Mouse (Mus musculus) gastrocnemius, adult 2 months (tissue): ENCODE measurements around the gene Gm9970. TPM values are rescaled to one million over a fixed set of nuclear protein-coding genes. Genes with fewer than 3 reads are reported as not detected.

ENCODE experiments used
- DNase-seq: peaks from one replicate; pipeline ENCODE4 v3.0.0; 2022
- H3K27ac ChIP-seq: fragments of 200-600 bp; 2 replicates; pipeline ENCODE4 v1.8.1; 2022; ENCODE audit warnings: mild to moderate bottlenecking
- H3K4me3 ChIP-seq: fragments of 200-600 bp; 2 replicates; pipeline ENCODE4 v1.8.1; 2022; ENCODE audit warnings: mild to moderate bottlenecking, moderate library complexity
- CTCF ChIP-seq: fragments of 200-600 bp; IDR thresholded peaks from 2 replicates; pipeline ENCODE4 v1.8.1; 2022; ENCODE audit warnings: antibody characterized with exemption, mild to moderate bottlenecking, moderate library complexity
- intact Hi-C: fragments of 180-260 bp; cut with DNase I; formaldehyde crosslinking; loops from one replicate; pipeline ENCODE4 v1.15.1; 2025
- long read RNA-seq, 2 experiments: library from polyadenylated mRNA; stranded (forward); transcript quantifications; one replicate each; pipeline ENCODE4 v2.0.0; 2021
- total RNA-seq, 2 experiments: library from RNA; stranded (reverse); gene quantifications; 2 replicates each; pipeline ENCODE4 v1.2.3; 2021

Gm9970 gene
- total RNA-seq = not detected
- long read RNA-seq, experiment 1 = 0 reads
- long read RNA-seq, experiment 2 = 0 reads

DNA sequence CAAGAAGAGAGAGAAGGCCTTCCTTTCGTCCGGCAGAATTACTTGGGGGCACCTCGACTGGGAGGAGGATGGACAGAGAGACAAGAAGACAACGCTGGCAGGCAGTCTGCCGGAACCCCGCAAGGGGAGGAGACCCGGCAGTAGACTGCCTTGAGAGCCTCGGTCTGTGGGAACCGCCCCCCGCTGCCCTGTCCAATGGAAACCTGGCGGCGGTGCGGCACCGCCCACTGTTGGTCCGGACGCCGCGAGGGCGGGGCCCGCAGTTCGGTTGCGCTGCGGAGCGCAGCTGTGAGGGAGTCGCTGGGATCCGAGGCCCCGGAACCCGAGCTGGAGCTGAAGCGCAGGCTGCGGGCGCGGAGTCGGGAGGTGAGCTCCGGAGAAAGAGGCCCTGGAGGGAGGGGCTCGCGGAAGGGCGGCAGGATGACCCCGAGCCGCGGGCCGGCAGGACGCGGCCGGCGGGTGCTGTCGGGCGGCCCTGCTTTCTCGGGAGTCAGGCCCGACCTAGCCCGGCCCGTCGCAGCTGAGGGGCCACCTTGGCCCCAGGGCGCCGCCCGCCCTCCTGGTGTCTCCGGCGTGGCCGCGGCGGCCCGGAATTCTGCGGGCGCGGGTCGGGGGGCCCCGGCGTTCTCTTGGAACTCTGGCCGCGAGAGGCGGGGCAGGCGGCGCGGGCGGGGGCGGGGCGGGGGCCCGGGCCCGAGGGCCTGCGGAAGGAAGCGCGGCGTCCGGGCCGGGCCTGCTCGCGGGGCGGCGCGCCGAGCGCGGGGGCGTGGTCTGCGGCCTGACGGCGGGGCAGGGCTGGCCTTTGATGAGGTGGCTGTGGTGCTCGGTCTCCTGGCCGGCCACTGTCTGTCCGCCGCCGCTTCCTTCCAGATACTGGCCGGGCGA, at the start of gene Gm9970, which contains the start of gene Nrbp1:
Gene Gm9970, minus strand, starts transcription at position 596 of the 885 bp plus-strand sequence.
Gene Nrbp1, plus strand, starts transcription at position 228 of the 885 bp plus-strand sequence.
- TF ChIP-seq CTCF = no peak
- intact Hi-C loops = loop anchor here (2.0 kb wide), 2 partner anchors 20 to 50 kb away; partner anchors contain the start of genes Ift172 and Ppm1g

DNA sequence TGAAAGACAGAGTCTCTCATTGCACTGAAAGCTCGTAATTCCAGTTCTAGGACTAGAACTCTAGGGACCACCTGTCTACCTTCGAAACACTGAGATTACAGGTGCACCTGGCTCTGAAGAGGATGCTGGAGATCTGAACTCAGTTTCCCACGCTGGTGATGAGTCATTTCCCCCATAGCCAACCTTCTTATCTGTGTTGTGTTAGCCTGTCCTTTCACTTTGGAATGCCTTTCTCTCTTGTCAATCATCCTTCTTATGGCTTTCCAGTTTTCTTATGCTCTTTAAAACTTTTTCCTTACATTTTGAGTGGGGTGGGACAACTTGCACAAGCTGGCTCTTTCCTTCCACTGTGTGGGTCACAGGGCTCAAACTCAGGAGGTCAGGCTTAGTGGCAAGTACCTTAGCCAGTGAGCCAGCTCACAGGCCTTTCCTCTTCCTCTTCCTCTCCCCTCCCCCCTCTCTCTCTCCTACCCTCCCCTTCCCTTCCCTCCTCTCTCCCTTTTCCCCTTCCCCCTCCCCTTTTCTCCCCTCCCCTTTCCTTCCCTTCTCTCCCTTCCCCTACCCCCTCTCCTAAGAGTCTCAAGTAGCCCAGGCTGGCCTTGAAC, 48.7 kb upstream of the Gm9970 start:
- intact Hi-C loops = loop anchor here (2.0 to 10.0 kb wide), 2 partner anchors 49 to 245 kb away; partner anchors contain the start of genes Atraid, Gm9970, Nrbp1 and Slc5a6
- Histone ChIP-seq H3K27ac (no peak overlapping the region), H3K4me3 (no peak overlapping the region)
- no peak for DNase-seq
- no peak for TF ChIP-seq CTCF

More for the DNA sequence above, at the start of gene Gm9970, which contains the start of gene Nrbp1:
- Histone ChIP-seq H3K4me3 (peak within 1 kb of the TSS; percentile 99), H3K27ac (peak within 1 kb of the TSS; percentile 99)
- DNase-seq = peak; percentile 99

DNA sequence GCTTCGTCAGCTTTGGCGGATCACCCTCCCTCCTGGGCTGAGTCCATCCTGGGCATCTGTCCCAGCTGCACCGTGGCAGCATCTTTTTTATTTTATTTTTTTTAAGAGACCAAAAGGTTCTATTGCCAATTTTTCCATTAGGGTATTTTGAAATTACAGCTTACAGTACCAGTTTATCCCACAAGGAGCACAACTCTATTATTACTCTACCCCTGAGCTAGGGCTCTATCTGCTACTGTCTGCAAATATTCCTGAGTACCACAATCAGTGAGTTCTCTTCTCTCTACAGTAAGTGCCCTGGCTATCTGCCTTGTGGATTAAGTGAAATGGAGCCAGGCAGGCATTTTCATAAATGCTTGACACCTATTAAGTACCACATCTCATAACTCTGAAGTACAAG, 47.6 kb upstream of the Gm9970 start:
- no peak for DNase-seq
- TF ChIP-seq CTCF = no peak
- H3K27ac ChIP-seq = peak overlapping the region; percentile 63
- no peak overlapping the region for H3K4me3 ChIP-seq
- intact Hi-C loops = no loop called here

DNA sequence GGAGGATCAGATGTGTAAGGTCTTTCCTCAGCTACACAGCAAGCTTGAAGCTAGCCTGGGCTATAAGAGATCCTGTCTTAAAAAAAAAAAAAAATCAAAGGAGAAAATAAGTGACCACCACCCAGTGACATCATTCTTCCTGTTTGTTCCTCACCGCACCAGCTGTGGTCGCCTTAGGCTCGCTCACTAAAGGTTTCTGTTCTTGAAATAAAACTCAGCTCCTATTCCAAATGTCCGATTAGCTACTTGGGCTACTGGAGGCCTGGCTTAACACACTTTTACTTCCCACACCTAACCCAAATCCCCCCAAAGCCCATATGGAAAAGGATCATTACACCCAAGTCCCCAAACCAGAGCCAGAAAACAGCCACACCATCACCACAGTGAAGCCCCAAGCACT, 47.2 kb upstream of the Gm9970 start:
- Histone ChIP-seq H3K27ac (peak overlapping the region; percentile 63), H3K4me3 (no peak overlapping the region)
- DNase-seq = no peak
- TF ChIP-seq CTCF = no peak
- intact Hi-C loops = no loop called here

DNA sequence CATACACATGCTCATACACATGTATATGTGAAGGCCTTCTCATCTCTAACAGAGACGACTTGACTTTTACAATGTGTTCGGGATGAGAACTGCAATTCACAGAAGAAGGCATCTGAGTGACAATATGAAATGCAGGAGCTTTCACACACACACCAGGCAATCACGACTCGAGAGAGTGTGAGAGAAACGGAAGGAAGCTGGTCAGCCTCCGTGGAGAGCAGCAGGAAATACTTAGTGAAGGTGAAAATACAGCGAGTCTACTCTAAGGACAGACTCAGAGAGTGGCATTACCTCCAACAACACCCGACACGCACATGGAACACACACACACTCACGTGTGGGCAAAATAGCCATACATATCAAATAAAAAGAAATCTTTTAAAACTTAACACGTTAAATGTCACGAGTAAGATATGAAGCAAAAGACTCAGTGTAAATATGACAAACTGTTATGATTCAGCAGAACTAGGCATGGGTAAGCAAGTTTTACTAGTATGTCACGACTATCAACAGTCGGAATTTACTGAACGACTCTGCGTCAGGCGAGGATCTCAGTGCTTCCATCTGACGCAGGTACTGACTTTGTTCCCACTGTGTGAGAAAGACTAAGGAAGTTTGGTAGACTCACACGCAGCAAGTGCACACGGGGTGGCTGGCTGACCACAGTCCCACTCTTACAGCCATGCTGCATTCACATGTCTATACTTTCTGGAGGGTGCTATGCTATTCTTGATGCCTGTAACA, 38.4 kb upstream of the Gm9970 start:
- H3K4me3 ChIP-seq = no peak overlapping the region
- no peak overlapping the region for H3K27ac ChIP-seq
- intact Hi-C loops = no loop called here
- DNase-seq = no peak
- no peak for TF ChIP-seq CTCF

DNA sequence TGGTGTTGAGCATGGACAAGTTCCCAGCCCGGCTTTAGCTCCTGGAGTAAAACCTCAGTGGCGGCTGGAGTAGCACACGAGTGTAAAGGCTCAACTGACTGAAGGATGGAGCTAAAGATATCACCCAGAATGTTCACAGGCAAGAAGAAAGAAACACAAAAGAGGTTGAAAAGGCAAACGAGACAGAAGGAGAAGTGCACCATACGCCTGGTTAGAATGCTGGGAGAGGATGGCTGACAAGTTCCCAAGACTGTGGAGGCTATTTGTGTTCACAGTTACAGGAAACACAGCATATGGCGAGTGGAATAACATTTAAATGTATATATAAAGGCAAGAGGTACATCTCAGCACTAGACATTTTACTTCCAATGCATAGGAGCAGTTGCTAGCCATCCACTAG, 32.0 kb upstream of the Gm9970 start:
- no peak for TF ChIP-seq CTCF
- Histone ChIP-seq H3K4me3 (no peak overlapping the region), H3K27ac (no peak overlapping the region)
- no peak for DNase-seq
- intact Hi-C loops = no loop called here

DNA sequence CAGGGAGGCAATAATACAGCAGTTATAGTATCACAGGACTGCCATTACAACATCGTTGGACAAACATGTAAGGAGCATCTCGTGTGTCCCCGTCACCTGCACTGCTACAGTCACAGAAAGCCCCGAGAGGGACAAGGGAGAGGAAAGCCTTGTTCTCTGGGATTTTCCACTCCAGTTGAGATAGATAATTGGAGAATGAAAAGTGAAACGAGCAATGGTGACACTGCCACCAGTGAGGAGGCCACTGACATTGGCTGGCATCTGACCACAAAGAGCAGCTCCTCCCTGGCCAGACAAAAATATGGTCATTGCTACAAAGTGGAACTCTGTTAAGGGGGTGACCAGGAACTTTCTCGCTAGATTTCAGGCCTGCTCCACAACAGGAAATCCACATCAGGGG, 26.7 kb upstream of the Gm9970 start:
- intact Hi-C loops = no loop called here
- DNase-seq = no peak

DNA sequence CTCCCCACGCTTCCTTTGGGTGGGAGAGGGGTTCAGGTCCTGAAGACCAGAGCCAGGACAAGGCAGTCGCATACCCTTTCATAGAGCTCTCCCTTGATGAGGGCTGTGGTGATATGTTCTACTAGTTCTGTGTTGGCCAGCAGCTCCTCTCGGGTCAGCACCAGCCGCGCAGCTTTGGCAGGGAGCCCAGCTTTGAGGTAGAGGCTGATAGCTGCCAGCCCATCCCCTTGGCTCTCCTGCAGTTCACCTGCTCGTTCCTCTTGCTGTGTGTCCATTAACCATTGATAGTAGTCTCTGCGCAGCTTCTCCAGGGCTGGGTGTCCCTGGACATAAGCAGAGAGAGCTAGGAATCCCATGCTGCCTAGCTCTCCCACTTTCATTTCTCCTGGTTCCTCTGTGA, 25.1 kb upstream of the Gm9970 start:
- Histone ChIP-seq H3K4me3 (no peak overlapping the region), H3K27ac (no peak overlapping the region)
- intact Hi-C loops = no loop called here
- TF ChIP-seq CTCF = no peak
- peak; percentile 62 for DNase-seq

More for the DNA sequence above, 26.7 kb upstream of the Gm9970 start:
- no peak for TF ChIP-seq CTCF
- Histone ChIP-seq H3K27ac (no peak overlapping the region), H3K4me3 (no peak overlapping the region)

DNA sequence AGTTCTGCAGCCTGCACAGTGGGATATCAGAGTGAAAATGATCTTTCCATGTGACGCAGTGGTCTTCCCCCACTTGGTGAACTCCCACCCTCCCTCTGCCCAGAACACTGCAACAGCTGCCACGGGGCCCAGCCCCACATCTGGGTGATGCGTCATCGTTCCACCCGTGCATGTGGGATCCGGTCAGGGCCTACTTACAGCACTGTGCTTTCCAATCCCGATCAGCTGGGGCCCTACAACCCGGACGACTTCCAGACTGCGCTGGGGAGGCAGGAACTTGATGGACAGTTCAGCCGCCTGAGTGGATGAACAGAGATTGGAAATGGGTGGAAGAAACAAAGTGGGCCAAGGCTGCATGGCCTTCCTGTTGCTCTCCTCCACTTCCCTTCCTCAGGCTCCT, 16.6 kb upstream of the Gm9970 start:
- intact Hi-C loops = no loop called here

DNA sequence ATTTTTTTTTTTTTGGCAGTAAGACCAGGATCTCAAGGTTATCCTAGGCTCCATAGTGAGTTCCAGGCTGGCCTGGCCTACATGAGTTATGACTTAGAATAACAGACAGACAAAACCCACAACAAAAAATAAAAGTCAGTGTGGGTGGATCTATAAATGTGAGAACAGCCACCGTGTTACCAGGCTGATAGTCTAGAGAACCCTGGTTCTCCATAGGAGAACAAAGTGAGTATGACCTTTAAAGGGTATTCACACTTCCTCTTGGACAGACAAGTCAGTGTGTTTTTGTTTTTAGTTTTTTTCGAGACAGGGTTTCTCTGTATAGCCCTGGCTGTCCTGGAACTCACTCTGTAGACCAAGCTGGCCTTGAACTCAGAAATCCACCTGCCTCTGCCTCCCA, 14.9 kb upstream of the Gm9970 start:
- DNase-seq = no peak
- intact Hi-C loops = no loop called here
- no peak for TF ChIP-seq CTCF
- H3K27ac ChIP-seq = no peak overlapping the region
- H3K4me3 ChIP-seq = no peak overlapping the region

More for the DNA sequence above, 16.6 kb upstream of the Gm9970 start:
- TF ChIP-seq CTCF = no peak
- DNase-seq = peak; percentile 53
- Histone ChIP-seq H3K27ac (peak overlapping the region; percentile 32; the same call in 1 of the 2 replicates), H3K4me3 (no peak overlapping the region)

DNA sequence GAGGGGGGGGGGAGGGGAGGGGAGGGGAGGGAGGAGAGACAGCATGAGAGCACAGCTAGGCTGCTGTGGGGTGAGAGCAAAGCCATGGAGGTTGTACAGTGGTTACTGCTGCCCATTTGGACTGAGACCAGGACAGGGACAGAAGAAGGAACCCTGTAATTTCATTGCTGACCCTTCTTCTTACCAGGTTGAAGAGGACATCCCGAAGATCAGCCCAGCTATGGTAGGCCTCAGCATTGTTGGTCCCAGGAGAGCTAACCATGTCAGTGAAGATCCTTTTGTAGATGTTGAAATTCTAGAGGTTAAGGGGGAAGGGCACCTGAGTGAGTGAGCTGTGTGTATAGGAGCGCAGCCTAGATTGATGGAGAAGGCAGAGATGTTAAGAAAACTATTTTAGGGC, 14.3 kb upstream of the Gm9970 start:
- Histone ChIP-seq H3K27ac (peak overlapping the region; percentile 81), H3K4me3 (no peak overlapping the region)
- no peak for TF ChIP-seq CTCF
- intact Hi-C loops = no loop called here
- no peak for DNase-seq

DNA sequence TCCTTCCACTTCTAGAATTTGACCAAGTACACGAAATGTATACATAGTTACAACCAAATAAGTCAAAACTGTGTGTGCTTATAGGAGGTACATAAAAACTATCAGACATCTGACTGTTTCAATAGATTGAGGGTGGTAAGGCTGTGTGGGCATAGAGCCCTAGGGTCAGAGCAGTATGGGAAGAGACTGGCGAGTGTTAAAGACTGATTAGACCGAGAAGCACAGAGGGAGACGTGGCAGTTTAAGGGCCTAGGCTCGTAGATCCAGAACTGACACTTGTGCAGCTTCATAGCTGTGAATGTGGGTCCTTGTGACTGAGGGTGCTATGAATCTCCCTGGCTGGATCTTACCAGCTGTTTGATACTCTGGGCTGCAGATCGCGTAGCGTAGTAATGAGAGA, 13.9 kb upstream of the Gm9970 start:
- H3K27ac ChIP-seq = peak overlapping the region; percentile 81
- intact Hi-C loops = no loop called here
- no peak for DNase-seq
- TF ChIP-seq CTCF = no peak
- no peak overlapping the region; the same call in 1 of the 2 replicates for H3K4me3 ChIP-seq

DNA sequence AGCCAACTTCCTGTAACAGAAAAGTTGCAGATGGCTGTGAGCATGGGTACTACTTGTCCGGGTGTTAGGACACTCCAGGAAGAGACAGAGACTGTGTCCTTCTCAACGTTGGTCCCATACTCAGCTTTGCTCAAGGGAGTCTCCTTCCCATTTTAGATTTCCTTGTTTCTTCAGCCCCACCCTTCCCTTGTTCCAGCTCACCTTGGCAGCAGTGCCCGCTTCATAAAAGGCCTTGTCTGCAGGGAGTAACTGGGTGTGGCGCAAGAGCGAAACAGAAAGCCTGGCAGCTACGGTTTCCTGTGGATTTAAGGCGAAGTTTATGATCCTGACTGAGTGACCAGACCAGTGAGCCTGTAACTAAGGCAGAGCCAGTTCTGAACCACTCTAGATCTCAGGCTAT, 13.4 kb upstream of the Gm9970 start:
- no peak for TF ChIP-seq CTCF
- peak overlapping the region; percentile 45 for H3K4me3 ChIP-seq
- peak overlapping the region; percentile 81 for H3K27ac ChIP-seq
- intact Hi-C loops = no loop called here
- peak; percentile 55 for DNase-seq
